Mouse (Mus musculus): Measurements from ENCODE around the gene Prkx.

Gene Prkx

GRCm38 (mm10) chrX:77720298-77720697 lies 75.8 kb downstream of the Prkx start:
- POLR2A ChIA-PET: interaction anchor here in 1 of 4 experiments (0.7 to 0.8 kb wide), 2 partner anchors 65 to 80 kb away, joined by 3 to 6 read pairs; no protein-coding TSS in a partner anchor
- CTCF ChIA-PET: interaction anchor here in 2 of 4 experiments (0.7 kb wide), 2 partner anchors 66 to 625 kb away, joined by 3 to 4 read pairs; no protein-coding TSS in a partner anchor
